Mouse (Mus musculus) intestine, embryonic 14.5 days (tissue): ENCODE data around the gene Zcchc10. TPM values are rescaled to one million over a fixed set of nuclear protein-coding genes. Genes with fewer than 3 reads are reported as not detected.
"Not testable (repeated sequence)": the region's sequence is repeated elsewhere in the genome, so short reads cannot be mapped to it uniquely, and the experiment has no call there.

Source experiments
- ATAC-seq: fragments of 200-750 bp; cut with Nextera tagmentation; replicated peaks from 2 replicates; pipeline ENCODE4 v1.8.0; 2017; ENCODE audit warnings: low read depth, moderate number of reproducible peaks, moderate TSS enrichment, moderate library complexity; ENCODE audit not compliant: low FRiP score, low TSS enrichment
- DNase-seq: peaks from one replicate; pipeline ENCODE4 v3.0.0-alpha.2; 2018; ENCODE audit warnings: low spot score
- H3K27ac ChIP-seq: fragments of 300-500 bp; sonication (generic); 2 replicates; pipeline ENCODE4 v1.5.1; 2014; ENCODE audit warnings: low read depth, mild to moderate bottlenecking, control low read depth
- H3K27me3 ChIP-seq: fragments of 300-500 bp; sonication (generic); replicated peaks from 2 replicates; pipeline ENCODE4 v1.6.1; 2014; ENCODE audit warnings: low read length, control low read depth; ENCODE audit not compliant: control insufficient read depth, insufficient read depth
- H3K36me3 ChIP-seq: fragments of 300-500 bp; sonication (generic); 2 replicates; pipeline ENCODE4 v1.6.1; 2014; ENCODE audit warnings: low read length, control low read depth; ENCODE audit not compliant: control insufficient read depth, insufficient read depth
- H3K4me1 ChIP-seq: fragments of 300-500 bp; sonication (generic); replicated peaks from 2 replicates; pipeline ENCODE4 v1.6.1; 2014; ENCODE audit warnings: low read length, control low read depth, mixed read lengths; ENCODE audit not compliant: control insufficient read depth, insufficient read depth
- H3K4me2 ChIP-seq: fragments of 300-500 bp; sonication (generic); 2 replicates; pipeline ENCODE4 v1.6.1; 2014; ENCODE audit warnings: low read length
- H3K4me3 ChIP-seq: fragments of 300-500 bp; sonication (generic); 2 replicates; pipeline ENCODE4 v1.5.1; 2014; ENCODE audit warnings: low read depth, low read length, control low read depth, mixed read lengths
- H3K9ac ChIP-seq: fragments of 300-500 bp; sonication (generic); 2 replicates; pipeline ENCODE4 v1.6.1; 2014; ENCODE audit warnings: mild to moderate bottlenecking, low read length
- H3K9me3 ChIP-seq: fragments of 300-500 bp; sonication (generic); 2 replicates; pipeline ENCODE4 v1.6.1; 2016; ENCODE audit warnings: low read length, control low read depth; ENCODE audit not compliant: control insufficient read depth
- WGBS: fragments of 180-500 bp; shearing (Covaris S2); extraction: QIAGEN DNeasy Blood & Tissue Kit; methylation state at CpG from one replicate; pipeline ENCODE4 v1.1.7; 2014; 5-methylcytosine and 5-hydroxymethylcytosine counted together
- polyA plus RNA-seq: library from polyadenylated mRNA; unstranded; fragments of >200 nt; fragmentation: Nextera tagmentation; extraction: Ambion mirVana; gene quantifications from 2 replicates; pipeline ENCODE4 v1.2.1, GENCODE M21; 2014

Gene Zcchc10
- 22.4 and 22.5 TPM in 2 replicates for polyA plus RNA-seq

DNA sequence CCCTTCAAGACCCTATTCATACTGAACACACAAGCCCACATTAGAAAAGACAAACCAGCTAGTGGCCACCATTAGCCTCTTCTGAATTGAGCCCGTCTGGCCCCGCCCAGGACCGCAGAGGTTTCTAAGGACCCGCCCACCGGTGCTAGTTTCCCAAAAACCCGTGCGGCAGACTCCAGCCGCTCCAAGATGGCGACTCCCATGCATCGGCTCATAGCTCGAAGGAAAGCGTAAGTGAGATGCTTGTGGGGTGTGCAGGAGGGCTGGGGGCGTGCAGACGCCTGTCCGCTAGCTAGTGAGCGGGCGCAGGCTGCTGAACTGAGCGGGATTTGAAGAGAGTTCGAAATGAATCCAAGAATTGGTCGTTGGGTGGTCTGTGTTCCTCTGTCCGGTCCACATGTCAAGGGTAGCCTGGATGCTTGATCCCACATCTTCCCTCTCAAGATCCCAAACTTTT lies at the start of gene Zcchc10:
Gene Zcchc10 (plus strand): TSS at position 168 of the 457 bp plus-strand sequence.
- Histone ChIP-seq H3K27me3 (no peaks in the 10 kb centered on the region), H3K4me3 (peak within 1 kb of the TSS; percentile 75), H3K4me2 (peak within 1 kb of the TSS; percentile 70), H3K36me3 (peaks cover 27% of the 10 kb centered on the region), H3K27ac (peak within 1 kb of the TSS; percentile 17; the same call in 1 of the 2 replicates), H3K4me1 (peaks cover 5% of the 10 kb centered on the region), H3K9ac (peak within 1 kb of the TSS; percentile 54), H3K9me3 (no peaks in the 10 kb centered on the region)
- DNase-seq = peak; percentile 92
- ATAC-seq = peak; percentile 94
- WGBS = under 1% methylated on average over 21 of the region's 21 CpGs

DNA sequence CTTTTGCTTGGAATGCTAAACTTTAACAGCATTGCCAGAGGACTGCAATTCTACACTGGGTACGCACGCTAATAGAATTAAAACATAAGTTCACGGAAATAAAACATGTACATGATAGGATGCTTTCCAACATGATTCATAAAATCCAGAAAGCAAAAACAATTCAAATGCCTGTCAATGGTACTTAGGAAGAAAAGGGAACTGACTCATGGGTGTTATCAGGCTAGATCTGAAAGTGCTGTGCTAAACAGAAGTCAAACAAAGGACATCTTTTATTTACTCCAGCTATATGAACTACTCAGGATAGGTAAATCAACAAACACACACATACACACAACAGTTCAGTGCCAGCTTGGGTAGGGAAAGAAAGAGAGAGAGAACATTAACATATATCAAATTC lies 49.1 kb upstream of the Zcchc10 start:
- no peaks in the 10 kb centered on the region for H3K27me3 ChIP-seq
- H3K4me3 ChIP-seq = no peak overlapping the region
- H3K36me3 ChIP-seq = peaks cover 89% of the 10 kb centered on the region
- H3K27ac ChIP-seq = no peak overlapping the region
- H3K4me2 ChIP-seq = no peak overlapping the region
- no peak for ATAC-seq
- no peaks in the 10 kb centered on the region for H3K9me3 ChIP-seq
- DNase-seq = no peak
- WGBS = 93% methylated on average over 3 of the region's 3 CpGs
- no peak overlapping the region for H3K9ac ChIP-seq
- no peaks in the 10 kb centered on the region for H3K4me1 ChIP-seq

DNA sequence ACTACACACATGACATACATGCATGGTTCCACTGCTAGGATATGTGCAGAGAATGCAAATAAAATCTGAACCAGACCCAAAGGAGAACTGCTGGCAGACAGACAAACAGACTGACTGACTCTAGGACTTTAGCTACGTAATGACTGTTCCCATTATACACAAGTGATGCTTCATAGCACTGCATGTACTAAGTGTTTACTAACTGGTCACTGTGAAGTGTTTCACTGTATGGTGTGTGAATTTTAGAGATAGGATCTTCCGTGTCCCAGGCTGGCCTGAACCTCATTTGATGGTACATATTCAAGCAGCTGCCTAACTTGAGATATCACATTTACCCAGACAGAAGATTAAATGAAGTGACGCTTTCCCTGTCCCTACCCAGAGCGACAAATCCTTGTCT lies 46.1 kb upstream of the Zcchc10 start:
- H3K4me1 ChIP-seq = no peaks in the 10 kb centered on the region
- no peak overlapping the region for H3K4me2 ChIP-seq
- H3K9me3 ChIP-seq = no peaks in the 10 kb centered on the region
- no peak overlapping the region for H3K9ac ChIP-seq
- 87% methylated on average over 4 of the region's 4 CpGs for WGBS
- peaks cover 89% of the 10 kb centered on the region for H3K36me3 ChIP-seq
- ATAC-seq (no peak), DNase-seq (no peak)
- H3K27me3 ChIP-seq = no peaks in the 10 kb centered on the region
- no peak overlapping the region for H3K27ac ChIP-seq
- no peak overlapping the region for H3K4me3 ChIP-seq

GRCm38 (mm10) chr11:53285885-53286284 lies 38.6 kb upstream of the Zcchc10 start:
- Histone ChIP-seq H3K9ac (no peak overlapping the region), H3K4me2 (no peak overlapping the region), H3K4me3 (no peak overlapping the region), H3K27me3 (no peaks in the 10 kb centered on the region), H3K36me3 (peaks cover 96% of the 10 kb centered on the region), H3K27ac (no peak overlapping the region), H3K4me1 (no peaks in the 10 kb centered on the region), H3K9me3 (no peaks in the 10 kb centered on the region)
- 87% methylated on average over 6 of the region's 6 CpGs for WGBS
- ATAC-seq (no peak), DNase-seq (no peak)

GRCm38 (mm10) chr11:53290187-53290586 lies 34.3 kb upstream of the Zcchc10 start:
- ATAC-seq, H3K4me2 ChIP-seq, H3K27me3 ChIP-seq, H3K9ac ChIP-seq, H3K27ac ChIP-seq, DNase-seq, H3K4me3 ChIP-seq, H3K9me3 ChIP-seq, H3K4me1 ChIP-seq: not testable (repeated sequence)
- H3K36me3 ChIP-seq = peaks cover 76% of the 10 kb centered on the region
- WGBS = 90% methylated on average over 2 of the region's 2 CpGs

GRCm38 (mm10) chr11:53290871-53291270 lies 33.6 kb upstream of the Zcchc10 start:
- Histone ChIP-seq H3K4me1 (peaks cover 7% of the 10 kb centered on the region; the same call in 1 of the 2 replicates), H3K4me3 (no peak overlapping the region), H3K36me3 (peaks cover 69% of the 10 kb centered on the region), H3K27ac (no peak overlapping the region), H3K9ac (no peak overlapping the region), H3K9me3 (no peaks in the 10 kb centered on the region), H3K4me2 (no peak overlapping the region), H3K27me3 (no peaks in the 10 kb centered on the region)
- DNase-seq (no peak), ATAC-seq (no peak)
- 94% methylated on average over 11 of the region's 11 CpGs for WGBS

DNA sequence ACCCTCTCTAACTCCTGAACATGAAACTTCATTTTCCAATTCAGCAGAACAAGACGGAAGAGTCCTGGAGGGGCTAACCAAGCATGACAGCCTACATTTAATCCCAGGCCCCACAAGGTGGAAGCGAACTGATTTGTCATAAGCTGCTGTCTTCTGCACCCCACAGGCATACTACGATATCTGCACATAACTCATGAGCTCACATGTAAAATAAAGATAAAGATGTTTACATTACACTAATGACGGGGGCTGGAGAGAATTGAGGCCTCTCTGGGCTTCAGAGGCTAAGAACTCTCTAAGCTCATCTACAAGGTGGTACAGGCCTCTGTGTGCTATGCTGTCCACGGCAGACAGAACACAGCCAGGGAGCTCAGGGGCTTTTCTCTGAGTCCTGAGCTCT lies 30.0 kb upstream of the Zcchc10 start:
- no peaks in the 10 kb centered on the region for H3K27me3 ChIP-seq
- WGBS = 67% methylated on average over 5 of the region's 5 CpGs
- no peak overlapping the region for H3K4me3 ChIP-seq
- H3K27ac ChIP-seq = no peak overlapping the region
- ATAC-seq = no peak
- DNase-seq = no peak
- peaks cover 40% of the 10 kb centered on the region for H3K36me3 ChIP-seq
- peaks cover 17% of the 10 kb centered on the region for H3K4me1 ChIP-seq
- no peaks in the 10 kb centered on the region for H3K9me3 ChIP-seq
- no peak overlapping the region for H3K9ac ChIP-seq
- H3K4me2 ChIP-seq = no peak overlapping the region

GRCm38 (mm10) chr11:53296880-53297279 lies 27.6 kb upstream of the Zcchc10 start:
- H3K9me3 ChIP-seq = no peaks in the 10 kb centered on the region
- H3K4me2 ChIP-seq = no peak overlapping the region
- peaks cover 20% of the 10 kb centered on the region for H3K36me3 ChIP-seq
- no peak for ATAC-seq
- no peak overlapping the region for H3K4me3 ChIP-seq
- 65% methylated on average over 4 of the region's 4 CpGs for WGBS
- H3K9ac ChIP-seq = no peak overlapping the region
- no peak overlapping the region for H3K27ac ChIP-seq
- DNase-seq = no peak
- H3K27me3 ChIP-seq = no peaks in the 10 kb centered on the region
- H3K4me1 ChIP-seq = peaks cover 24% of the 10 kb centered on the region
